Mouse (Mus musculus) brain, embryonic 14.5 days (tissue): ENCODE measurements at regions not wholly inside any gene's neighbourhood (a gene's known extent, or its start where the extent isn't known, plus 50 kb on each side); places are given as distances from the start of the nearest gene placed in this dataset.

Experiments
- CTCF ChIP-seq: fragments of 200-500 bp; IDR thresholded peaks from 2 replicates; pipeline ENCODE4 v1.5.1; 2012; ENCODE audit warnings: inconsistent platforms, mild to moderate bottlenecking, moderate library complexity, borderline replicate concordance; ENCODE audit not compliant: insufficient read depth, insufficient read length; ENCODE audit errors: extremely low read depth
- POLR2A ChIP-seq: fragments of 200-500 bp; IDR thresholded peaks from 2 replicates; pipeline ENCODE4 v1.6.1; 2012; ENCODE audit warnings: mild to moderate bottlenecking, inconsistent platforms, borderline replicate concordance; ENCODE audit not compliant: poor library complexity, insufficient read depth, insufficient read length, severe bottlenecking; ENCODE audit errors: extremely low read depth

DNA sequence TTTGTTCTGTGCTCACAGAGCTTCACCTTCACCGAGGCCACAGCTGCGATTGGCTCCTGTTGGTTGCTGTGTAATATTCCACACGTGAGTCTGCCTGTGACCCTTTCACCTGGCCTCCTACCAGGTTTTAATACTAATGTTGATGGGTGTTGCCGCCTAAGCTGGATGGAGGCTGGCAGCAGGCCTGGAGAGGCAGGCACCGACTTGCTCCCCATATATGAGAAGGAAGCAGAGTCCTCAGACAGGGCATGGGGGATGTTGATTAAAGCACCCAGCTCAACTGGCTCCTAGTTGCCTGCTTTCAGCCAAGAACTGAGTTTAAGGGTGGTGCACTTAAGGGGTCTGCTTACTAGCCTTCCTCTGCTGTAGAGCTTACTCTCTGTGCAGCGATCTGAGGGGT is 64.9 kb downstream of the Lsm3 start:
- TF ChIP-seq CTCF (no peak), POLR2A (no peak)
